Mouse (Mus musculus) lung, postnatal 36 days (tissue): Measurements from ENCODE around the gene Cckar.

Source experiments
- DNase-seq: peaks from one replicate; pipeline ENCODE4 v3.0.0; 2022; ENCODE audit warnings: mixed read lengths

Cckar gene

DNA sequence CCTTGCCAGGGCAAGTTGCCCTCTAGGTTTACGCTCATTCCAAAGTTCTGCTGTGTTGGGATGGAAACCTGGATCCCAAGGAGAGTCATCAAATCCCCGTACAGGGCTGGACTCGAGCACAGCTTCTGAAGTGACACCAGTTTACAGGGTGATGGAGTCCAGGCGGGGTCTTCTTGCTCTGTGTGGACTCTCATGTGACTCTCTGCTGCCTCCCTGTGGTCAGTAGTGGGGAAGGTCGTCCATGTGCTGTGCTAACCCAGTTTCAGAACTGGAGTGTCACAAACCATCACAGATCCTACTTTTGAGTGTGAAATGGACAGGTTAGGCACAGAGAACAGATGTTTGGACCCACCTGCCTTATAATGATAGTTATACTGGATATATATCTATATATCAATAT is 35.2 kb downstream of the Cckar start:
- peak; percentile 88 for DNase-seq

DNA sequence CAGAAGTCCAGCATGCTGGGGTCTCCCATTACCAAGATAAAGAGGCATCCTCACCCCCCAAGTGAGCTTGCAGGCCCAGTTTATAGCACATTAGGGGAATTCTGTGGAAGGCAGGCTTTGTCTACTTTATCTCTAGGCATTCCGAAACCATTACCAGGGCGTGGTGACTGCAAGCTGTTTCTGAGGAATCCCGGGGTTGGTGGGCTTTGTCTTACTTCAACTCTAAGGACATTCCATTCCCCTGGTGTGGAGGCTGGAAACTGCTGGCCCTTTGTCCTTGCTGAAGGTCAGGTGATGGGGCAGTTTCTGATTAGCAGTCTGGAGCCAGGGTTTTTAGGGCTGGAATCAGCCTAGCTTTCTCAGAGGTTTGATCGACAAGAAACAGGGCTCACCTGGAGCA is 36.0 kb downstream of the Cckar start:
- DNase-seq = no peak

DNA sequence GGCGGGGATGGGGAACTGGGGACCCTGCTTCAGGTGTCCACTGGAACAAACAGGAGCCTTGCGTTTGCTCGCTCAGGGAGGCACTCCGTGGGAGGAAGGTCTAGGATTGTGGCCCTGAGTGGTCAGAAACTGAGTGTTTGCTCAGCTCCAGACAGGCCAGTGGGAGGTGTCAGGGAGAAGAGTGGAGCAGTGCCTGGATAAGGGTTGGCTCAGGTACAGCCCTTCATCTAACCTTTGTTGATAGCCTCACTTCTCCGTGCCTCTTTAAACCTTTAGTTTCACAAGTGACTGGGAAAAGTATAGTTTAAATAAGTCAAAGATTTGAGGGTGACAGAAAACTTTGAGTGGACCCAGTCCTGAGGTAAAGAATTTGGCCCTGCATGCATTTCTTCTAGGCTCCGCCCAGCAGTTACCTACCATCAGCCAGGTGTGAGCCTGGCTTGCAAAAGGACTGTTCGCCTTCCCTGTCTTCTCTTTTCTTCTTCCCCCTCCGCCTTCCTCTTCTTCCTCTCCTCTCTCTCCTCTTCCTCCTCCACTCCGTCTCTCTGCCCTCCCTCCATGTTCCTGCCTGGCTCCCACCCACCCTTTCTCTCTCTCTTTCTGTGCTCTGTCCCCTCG is 37.1 kb downstream of the Cckar start:
- peak; percentile 41 for DNase-seq

DNA sequence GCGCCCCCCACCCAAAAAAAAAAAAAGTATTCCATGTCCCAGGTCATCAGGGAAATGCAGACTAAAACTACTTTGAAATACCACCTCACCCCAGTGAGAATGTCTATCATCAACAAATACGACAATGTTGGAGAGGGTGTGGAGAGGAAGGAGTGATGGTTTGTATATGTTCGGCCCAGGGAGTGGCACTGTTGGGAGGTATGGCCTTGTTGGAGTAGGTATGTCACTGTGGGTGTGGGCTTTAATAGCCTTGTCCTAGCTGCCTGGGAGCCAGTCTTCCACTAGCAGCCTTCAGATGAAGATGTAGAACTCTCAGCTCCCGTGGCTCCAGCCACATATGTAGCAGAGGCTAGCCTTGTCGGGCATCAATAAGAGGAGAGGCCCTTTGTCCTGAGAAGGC is 39.5 kb downstream of the Cckar start:
- DNase-seq = no peak

DNA sequence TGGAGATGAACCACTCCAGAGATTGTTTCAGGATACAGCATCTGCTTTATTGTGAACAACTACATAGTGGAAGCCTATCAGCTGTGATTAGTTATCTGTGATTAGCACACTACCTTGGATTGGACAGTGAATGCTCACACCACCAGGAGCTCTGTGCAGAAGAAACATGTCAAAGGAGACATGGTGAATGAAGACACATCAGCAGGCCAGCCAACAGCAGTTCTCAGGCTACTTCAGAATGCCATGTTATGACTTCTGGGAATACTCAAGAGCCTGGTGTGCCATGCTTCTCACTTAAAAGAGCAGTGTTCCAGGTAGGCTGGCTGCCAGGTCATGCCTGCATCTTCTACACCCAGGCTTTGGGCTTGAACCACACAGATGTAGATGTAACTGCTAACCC is 43.8 kb downstream of the Cckar start:
- DNase-seq = no peak

DNA sequence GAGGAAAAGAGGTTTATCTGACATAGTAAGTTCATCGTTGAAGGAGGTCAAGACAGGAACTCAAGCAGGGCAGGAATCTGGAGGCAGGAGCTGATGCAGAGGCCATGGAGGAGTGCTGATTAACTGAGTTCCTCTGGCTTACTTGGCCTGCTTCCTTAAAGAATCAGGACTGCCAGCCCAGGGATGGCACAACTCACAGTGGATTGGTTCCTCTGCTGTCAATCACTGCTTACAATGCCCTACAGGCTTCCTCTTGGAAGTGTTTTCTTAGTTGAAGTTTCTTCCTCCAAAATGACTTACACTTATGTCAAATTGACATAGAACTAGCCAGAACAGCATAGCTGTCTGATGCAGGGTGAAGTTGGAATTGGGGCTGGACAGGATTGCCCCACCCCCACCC is 45.1 kb downstream of the Cckar start:
- DNase-seq = no peak

DNA sequence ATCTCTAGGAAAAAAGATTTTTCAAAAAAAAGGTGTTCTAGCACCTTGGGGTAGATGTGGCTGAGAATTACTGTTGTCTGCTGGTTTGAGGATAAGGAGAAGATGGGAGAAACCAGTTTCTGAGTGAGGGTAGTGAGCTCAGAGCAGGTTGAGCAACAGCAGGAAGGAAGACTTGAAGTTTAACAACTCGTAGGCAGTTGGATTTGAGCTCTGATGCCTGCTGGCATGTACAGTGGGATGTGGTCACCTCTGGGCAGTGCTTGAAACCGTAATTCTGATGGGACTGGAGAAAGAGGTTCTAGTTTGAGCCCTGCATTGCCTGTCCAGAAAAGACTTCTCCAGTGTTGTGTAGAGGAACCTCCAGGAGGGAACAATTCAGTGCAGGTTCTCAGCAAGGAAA is 46.0 kb downstream of the Cckar start:
- no peak for DNase-seq

DNA sequence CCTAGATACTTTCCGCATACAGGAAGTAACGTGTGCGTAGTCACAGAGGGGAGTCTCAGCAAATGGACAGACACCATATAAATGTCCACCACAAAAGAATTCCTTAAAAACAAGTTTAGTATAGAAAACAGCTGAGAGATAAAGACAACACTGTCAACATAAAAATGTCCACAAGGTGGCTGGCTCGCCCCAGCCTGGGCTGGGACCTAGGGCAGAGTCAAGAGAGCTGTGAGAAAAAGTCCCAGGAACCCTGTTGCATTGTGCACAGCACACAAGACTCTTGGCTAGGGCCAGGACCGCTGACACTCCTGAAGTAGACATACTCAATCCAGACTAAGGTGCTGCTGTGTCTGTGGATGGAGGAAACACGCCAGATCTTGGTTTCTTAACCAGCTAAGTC is 49.6 kb downstream of the Cckar start:
- DNase-seq = peak; percentile 19

DNA sequence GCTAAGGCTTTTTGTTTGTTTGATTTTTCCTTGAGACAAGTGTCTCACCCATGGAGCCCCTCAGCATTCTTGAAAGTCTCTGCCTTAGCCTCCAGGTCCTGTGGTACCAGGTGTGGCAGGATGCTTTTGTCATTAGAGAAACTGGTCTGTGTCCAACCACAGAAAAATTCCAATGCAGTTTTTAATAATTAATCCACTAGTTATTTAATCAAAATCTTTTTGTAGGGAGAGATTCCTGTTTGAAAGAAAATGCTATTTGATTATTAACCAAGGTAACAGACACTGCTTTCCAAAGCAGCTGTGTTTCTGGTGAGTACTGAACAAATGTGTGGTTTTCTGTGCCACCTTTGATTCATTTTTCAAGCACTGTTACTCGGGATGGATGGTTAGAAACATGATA is 50.9 kb downstream of the Cckar start:
- no peak for DNase-seq
